Mouse (Mus musculus) bone marrow macrophage, adult 2 months (primary cell): ENCODE results near the gene Emc3. TPM values are rescaled to one million over a fixed set of nuclear protein-coding genes. Genes with fewer than 3 reads are reported as not detected.

Experiments
- H3K27ac ChIP-seq: 2 replicates; pipeline ENCODE4 v1.5.1; 2012; ENCODE audit warnings: low read depth, low read length; ENCODE audit not compliant: insufficient read depth
- H3K4me1 ChIP-seq: 2 replicates; pipeline ENCODE4 v1.6.1; 2012; ENCODE audit warnings: low read length; ENCODE audit not compliant: control insufficient read depth, insufficient read depth
- H3K4me3 ChIP-seq: 2 replicates; pipeline ENCODE4 v1.5.1; 2012; ENCODE audit warnings: mild to moderate bottlenecking, low read length, moderate library complexity; ENCODE audit not compliant: insufficient read depth
- CTCF ChIP-seq: IDR thresholded peaks from 2 replicates; pipeline ENCODE4 v1.5.1; 2012; ENCODE audit warnings: low read depth, mild to moderate bottlenecking, low read length, moderate library complexity
- POLR2A ChIP-seq: IDR thresholded peaks from 2 replicates; pipeline ENCODE4 v1.6.1; 2012; ENCODE audit warnings: mild to moderate bottlenecking, low read depth, low read length, borderline replicate concordance
- polyA plus RNA-seq: library from polyadenylated mRNA; stranded (reverse); fragments of >200 nt; gene quantifications from 2 replicates; pipeline ENCODE4 v1.2.4, GENCODE M21; 2012; ENCODE audit not compliant: missing spikeins, insufficient read depth, insufficient read length

Emc3 gene
- polyA plus RNA-seq, 1 experiment: 82.6 TPM

DNA sequence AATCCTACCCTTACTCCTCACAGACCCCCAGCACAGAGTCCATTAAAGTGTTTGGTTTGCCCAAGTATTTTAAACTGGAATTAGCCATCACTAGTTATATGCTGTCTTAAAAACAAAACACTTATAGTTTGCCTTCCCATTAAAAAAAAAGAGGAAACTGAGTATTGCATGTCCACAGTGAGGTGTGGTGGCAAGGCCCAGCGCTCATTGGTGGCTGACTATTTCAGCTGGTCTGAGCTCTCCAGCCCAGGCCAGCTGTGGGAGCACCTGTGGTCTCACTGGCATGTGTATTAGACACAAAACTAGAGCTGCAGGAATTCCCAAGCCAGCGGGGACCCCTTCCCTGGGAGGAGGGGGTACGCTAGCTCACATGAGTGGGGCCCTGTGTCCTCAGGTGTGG lies 62.9 kb downstream of the Emc3 start:
- Histone ChIP-seq H3K4me3 (no peak overlapping the region), H3K4me1 (peaks cover 5% of the 10 kb centered on the region), H3K27ac (no peak overlapping the region)
- TF ChIP-seq POLR2A (no peak), CTCF (no peak)

DNA sequence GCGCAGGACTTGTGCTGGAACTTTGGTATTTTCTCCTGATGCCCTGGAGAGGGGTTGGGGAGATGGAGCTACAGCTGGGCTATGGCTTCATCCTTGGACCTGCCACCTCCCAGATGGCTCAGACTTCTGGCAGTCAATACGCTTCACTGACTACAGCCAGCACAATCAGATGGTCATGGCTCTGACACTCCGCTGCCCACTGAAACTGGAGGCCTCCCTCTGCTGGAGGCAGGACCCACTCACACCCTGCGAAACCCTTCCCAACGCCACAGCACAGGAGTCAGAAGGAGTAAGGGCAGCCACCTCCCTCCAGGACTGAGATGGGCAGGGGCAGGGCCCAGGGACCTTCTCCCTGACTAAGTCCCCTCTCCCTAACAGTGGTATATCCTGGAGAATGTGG lies 65.8 kb downstream of the Emc3 start:
- no peak overlapping the region for H3K27ac ChIP-seq
- H3K4me3 ChIP-seq: no peak overlapping the region
- TF ChIP-seq CTCF (no peak), POLR2A (no peak)
- peaks cover 5% of the 10 kb centered on the region for H3K4me1 ChIP-seq

Other genes with a start within 250 kb of the Emc3 start
- not detected in 2 replicates for gene Cpne9, start 249.3 kb downstream of the Emc3 start, polyA plus RNA-seq
- gene Brpf1, start 224.5 kb downstream of the Emc3 start, polyA plus RNA-seq: 31.6 and 34.1 TPM in 2 replicates
- gene Ogg1, start 204.7 kb downstream of the Emc3 start, polyA plus RNA-seq: 14.9 and 15.0 TPM in 2 replicates
- gene Camk1, start 187.7 kb downstream of the Emc3 start, polyA plus RNA-seq: 216 and 226 TPM in 2 replicates
- gene Tada3, start 153.8 kb downstream of the Emc3 start, polyA plus RNA-seq: 28.6 and 30.2 TPM in 2 replicates
- gene Arpc4, start 153.5 kb downstream of the Emc3 start, polyA plus RNA-seq: 503 and 507 TPM in 2 replicates
- gene Ttll3, start 142.4 kb downstream of the Emc3 start, polyA plus RNA-seq: 12.2 and 12.5 TPM in 2 replicates
- 4.6 and 6.5 TPM in 2 replicates for gene Rpusd3, start 112.3 kb downstream of the Emc3 start, polyA plus RNA-seq
- gene Cidec, start 95.9 kb downstream of the Emc3 start, polyA plus RNA-seq: 0.32 TPM in 1 of 2 replicates, not detected in the other
- 28.4 and 31.5 TPM in 2 replicates for gene Jagn1, start 89.1 kb downstream of the Emc3 start, polyA plus RNA-seq
- 0.47 TPM in 1 of 2 replicates, not detected in the other for gene Il17re, start 73.2 kb downstream of the Emc3 start, polyA plus RNA-seq
- not detected in 2 replicates for gene Il17rc, start 60.2 kb downstream of the Emc3 start, polyA plus RNA-seq
- 22.0 and 23.9 TPM in 2 replicates for gene Creld1, start 48.4 kb downstream of the Emc3 start, polyA plus RNA-seq
- not detected in 2 replicates for gene Prrt3, start 29.7 kb downstream of the Emc3 start, polyA plus RNA-seq
- gene Fancd2, start within 50 bp of the Emc3 start, polyA plus RNA-seq: 6.9 and 7.8 TPM in 2 replicates
- gene Fancd2os, start 69.1 kb upstream of the Emc3 start, polyA plus RNA-seq: not detected in 2 replicates
- 300 and 316 TPM in 2 replicates for gene Brk1, start 73.1 kb upstream of the Emc3 start, polyA plus RNA-seq
- 27.7 and 30.8 TPM in 2 replicates for gene Vhl, start 92.3 kb upstream of the Emc3 start, polyA plus RNA-seq
- gene Irak2, start 106.8 kb upstream of the Emc3 start, polyA plus RNA-seq: 54.3 and 57.5 TPM in 2 replicates
- gene Tatdn2, start 165.4 kb upstream of the Emc3 start, polyA plus RNA-seq: 27.9 and 32.1 TPM in 2 replicates
- gene Ghrl, start 188.2 kb upstream of the Emc3 start, polyA plus RNA-seq: not detected in 2 replicates
- gene Sec13, start 209.1 kb upstream of the Emc3 start, polyA plus RNA-seq: 52.3 and 59.9 TPM in 2 replicates